Mouse (Mus musculus): ENCODE data around the gene Foxl2.

Gene Foxl2

DNA sequence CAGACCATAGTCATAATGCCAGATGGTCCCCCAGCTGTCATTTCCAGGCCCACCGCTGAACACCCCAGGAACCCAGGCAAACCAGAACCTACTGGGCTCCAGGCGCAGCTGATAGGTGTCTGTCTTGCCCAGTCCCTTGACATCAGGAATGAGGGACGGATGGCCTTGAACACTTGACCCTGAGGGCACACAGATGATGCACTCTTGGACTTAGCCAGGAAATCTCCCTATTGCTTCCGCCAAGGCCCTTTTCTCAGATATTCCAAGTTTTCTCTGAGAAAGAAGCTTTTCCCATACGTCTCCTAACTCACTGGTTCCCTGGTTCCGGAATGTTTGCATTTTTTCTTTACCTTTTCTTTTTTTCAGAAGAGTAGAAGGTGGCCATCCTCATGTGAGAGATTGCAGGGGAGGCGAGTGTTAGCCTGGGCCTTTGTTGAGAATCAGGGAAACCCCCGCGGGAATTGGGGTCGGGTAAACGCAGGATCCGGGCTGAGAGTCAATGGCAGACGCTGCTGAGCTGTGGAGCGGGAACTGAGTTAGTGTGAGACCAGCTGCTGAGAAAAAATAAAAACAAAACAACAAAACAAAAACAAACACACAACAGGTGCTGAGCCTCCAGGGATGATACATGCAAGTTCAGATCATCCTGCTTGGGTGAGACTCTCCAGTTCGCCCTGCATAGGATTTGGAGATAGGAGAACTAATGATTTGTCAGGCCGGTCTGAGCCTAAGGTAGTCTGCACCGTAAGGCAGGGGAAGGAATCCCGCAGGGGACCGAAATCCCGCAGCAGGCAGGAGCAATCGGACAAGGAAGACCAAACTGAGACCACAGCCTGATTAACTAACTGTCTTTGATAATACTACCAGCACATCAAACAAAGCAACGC is 6.7 kb downstream of the Foxl2 start:
- no peak for DNase-seq (ENCODE audit: low spot score in 2 of 2)

DNA sequence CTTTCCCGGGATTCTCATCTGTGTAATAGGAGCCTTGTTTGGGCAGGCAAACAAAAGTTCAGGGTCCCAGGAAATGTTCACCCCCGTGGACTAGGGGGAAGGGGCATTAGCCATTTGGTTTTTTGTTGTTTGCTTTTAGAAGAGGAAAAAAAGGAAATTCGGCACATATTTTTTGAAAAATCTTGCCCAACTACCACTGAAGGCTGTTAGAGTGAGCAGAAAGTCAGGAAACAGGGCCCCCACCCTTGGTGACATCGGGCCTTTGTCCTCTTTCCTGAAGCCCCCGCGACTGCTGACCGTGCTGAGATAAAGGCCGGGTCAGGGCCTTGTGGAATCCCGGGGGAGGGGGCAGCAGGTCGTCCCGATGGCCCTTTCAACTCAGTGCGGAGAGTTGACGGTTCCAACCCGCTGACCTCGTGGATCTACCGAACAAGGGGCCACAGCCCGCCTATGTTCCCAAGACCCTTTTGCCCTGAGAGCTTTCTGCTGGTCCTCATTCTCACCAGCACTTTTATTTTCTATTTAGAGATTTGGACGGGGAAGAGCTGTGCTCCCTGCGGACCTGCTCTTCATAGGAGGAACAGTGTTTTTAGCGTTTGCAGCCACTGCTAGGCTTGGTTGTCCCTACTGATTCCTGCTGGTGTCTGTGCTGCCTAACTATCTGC is 7.5 kb downstream of the Foxl2 start:
- no peak for DNase-seq (ENCODE audit: low spot score in 2 of 2)

DNA sequence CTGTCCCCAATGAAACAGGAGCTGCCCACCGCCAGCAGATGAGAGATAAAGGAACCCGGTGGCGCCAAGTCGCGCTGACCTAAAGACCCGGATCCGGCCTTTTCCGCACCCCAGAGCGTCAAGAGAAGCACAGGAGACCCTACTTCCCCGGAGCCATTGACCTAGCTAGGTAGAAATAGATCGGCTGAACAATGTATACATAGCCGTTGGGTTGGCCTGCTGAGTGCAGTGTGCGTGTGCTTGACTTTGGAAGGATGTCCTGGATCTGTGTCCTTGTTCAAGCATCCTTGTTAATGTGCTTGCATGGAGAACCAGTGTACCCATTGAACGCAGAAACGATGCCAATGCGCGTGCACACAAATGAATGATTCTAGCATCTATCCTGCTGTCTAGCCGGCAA is 8.6 kb downstream of the Foxl2 start:
- no peak for DNase-seq (ENCODE audit: low spot score in 2 of 2)

DNA sequence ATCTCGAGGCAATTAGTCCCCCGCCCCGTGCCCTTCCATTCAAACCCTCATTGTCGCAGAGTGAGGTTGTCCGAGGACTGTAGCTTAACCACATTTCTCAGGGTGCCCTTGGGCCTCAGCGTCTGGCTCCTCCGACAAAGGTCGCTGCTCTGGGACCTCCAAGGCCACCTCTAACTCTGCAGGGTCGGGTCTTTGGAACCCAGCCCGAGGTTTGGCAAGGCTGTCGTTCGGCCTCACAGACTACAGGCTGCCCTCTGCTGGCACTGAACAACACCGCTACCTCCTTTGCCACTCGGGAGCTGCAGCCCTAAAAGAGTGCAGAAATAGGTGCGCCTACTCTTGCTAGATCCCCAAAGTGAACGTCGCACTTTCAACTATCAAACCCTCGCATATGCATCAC is 10.0 kb downstream of the Foxl2 start:
- DNase-seq (ENCODE audit: low spot score in 2 of 2), result peak in 1 of 2 experiments; percentile 33

DNA sequence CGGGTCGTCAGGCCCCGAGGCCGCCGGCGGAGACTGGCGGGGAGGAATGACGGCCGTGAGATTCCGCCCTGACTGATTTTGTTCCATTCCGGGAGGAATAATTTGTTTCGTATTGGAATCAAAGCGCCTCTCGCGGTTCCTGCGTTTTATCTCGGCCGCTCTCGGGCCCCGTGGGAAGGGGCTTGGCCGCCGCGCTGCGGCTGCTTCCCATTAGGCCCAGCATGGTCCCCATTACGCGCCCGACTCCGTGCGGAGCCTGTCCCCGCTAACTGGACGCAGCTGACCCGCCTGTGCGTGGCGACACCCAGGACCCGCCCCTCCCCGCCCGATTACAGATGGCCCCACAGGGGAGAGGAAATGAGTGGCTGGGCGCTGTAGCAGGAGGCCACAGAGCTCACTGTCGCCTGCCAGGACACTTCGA is 18.0 kb downstream of the Foxl2 start:
- no peak for DNase-seq (ENCODE audit: low spot score in 2 of 2)

DNA sequence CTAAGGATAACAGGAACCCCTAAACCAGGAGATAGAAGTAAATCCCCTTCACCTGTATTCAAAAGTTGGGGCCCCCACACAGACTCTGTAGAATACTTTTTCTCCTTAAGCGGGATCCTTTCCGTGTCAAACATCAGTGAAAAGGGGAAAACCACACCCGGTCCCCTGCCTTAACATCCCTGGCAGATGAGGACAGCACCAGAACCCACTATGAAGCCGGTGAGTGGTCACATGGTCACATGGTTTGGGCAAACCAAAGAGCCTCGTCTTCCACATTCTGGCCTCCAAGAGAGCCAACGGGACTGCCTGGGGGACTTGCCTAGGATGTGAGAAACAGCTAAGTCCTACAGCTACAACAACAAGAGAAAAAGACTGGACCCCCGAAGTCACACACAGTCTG is 18.5 kb downstream of the Foxl2 start:
- DNase-seq (ENCODE audit: low spot score in 2 of 2), result no peak

DNA sequence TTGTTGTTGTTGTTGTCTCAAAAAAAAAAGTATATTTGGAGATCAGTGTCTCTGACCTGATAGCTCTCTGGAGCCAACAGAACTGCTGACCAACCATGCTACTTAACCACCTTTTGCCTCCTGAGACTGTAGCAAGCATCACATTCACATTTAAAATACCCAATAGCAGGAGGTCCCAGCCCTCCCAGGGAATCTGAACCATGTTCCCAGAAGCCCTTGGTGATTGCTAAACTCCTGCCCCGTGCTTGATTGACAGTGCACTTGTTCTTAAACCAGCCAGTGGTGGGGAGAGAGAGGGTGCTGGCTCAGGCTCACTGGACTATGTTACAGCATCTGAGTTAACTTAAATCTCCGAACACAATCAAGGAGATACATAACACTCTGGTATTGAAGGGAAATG is 19.8 kb downstream of the Foxl2 start:
- DNase-seq (ENCODE audit: low spot score in 2 of 2), result no peak

DNA sequence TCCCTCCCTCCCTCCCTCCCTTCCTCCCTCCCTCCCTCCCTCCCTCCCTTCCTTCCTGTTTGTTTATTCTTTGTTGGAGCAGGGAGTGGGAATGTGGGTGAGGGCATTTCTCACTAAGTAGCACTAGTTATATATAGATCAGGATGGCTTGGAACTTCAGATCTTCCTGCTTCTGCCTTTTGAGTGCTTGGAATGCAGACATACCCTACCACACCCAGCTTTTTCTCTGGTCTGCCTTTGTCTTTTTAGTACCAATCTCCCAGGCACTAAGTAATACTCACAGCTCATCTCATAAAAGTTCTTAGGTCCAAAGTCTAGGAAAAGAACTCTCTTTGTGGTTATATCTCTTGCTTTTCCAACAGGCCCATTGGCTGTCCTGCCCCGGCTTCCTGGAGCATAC is 21.0 kb downstream of the Foxl2 start:
- no peak for DNase-seq (ENCODE audit: low spot score in 2 of 2)

DNA sequence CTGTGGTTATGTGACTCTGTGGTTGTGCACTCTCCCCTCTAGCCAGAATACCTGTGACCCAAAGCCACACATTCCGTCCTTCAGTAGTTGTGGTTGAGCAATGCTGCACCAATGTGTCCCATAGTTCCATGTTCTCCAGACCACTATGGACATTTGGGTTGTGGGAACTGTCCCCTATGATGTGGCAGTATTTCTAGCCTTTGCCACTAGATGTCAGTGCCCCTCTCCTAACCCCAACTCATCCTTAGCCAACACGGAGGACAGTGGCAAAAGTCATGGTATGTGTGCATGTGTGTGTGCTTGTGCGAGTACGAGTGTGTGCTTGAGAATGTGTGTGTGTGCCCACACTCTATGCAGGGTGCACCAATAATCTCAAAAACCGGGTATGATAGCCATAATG is 21.4 kb downstream of the Foxl2 start:
- no peak for DNase-seq (ENCODE audit: low spot score in 2 of 2)

DNA sequence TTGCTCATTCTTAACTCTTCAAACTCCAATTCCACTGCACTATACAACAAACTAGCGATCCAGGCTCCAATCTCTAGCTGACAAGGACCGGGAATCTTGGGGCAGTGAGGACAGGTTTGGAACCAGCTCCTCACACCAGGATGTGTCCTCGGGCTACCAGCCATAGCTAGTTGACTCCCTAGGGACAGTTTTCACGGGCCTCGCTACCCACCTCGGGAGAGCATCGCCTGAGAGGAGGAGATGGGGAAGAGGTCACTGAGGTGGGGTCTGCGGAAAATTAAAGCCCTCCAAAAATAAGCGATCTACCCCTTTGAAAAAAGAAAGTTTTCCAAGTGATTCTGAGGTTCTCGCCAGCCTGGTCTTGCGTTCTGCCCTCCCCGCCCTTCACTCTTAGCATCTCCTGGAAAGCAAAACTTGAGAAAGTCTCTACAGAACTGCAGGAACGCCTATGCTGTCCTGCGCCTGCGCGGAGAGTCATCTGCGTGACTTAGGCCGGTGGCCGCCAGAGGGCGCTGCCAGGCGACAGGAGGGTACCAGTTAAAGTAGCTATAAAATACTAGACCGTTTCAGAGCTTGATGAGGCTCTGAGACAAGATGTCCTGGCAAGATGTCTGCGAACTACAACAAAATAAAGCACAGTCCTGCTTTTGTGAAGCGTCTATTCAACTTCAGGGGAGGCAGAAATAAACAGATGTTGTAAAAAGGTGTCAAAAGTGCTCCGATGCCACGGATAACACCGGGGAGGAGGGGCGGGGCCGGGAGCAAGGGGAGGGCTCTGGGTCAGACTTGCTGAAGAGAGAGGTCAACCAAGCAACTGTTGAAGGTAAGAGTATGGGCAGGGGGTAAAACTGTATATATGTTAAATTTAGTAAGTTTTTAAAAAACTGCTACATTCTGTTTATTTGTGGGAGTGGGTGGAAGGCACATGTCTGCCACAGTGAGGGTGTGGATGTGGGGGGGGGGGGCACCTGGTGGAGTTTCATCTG is 24.6 kb downstream of the Foxl2 start:
- peak; percentile 76 to 90 for DNase-seq (ENCODE audit: low spot score in 2 of 2)

DNA sequence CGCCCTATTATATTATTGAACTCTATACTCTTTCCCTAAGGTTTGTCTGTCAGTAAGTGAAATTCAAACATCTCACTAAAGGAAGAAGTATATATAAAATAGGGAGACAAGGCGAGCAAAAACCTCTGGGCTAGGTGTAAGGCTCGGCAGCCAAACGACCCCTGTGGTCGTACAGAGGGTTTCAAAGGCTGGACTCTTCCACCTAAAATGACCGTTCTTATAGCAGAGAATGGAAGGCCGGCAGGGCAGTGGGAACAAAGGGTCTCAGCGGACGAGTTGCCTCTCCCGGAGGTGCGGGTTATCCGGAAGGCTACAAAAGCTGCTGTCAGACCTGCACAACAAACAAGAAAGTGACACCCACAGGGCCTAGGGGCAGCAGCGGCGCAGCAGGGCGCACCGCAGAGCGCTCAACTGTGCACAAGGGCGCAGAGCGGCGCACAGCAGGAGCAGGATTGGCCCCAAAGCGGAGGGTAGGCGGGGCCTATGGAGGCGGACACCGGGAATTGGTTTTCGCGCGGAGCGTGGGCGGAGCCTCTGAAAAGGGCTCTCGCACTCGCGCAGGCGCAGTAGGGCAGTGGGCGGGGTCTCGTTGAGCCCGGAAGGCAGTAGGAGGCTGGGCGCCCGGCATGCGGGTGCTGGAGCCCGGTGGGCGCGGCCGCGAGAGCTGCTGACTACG is 30.9 kb downstream of the Foxl2 start, which contains the start of gene Faim:
Faim (plus strand) TSS at position 574 of the 676 bp plus-strand sequence.
- DNase-seq (ENCODE audit: low spot score in 2 of 2), result peak; percentile 99 to 100

DNA sequence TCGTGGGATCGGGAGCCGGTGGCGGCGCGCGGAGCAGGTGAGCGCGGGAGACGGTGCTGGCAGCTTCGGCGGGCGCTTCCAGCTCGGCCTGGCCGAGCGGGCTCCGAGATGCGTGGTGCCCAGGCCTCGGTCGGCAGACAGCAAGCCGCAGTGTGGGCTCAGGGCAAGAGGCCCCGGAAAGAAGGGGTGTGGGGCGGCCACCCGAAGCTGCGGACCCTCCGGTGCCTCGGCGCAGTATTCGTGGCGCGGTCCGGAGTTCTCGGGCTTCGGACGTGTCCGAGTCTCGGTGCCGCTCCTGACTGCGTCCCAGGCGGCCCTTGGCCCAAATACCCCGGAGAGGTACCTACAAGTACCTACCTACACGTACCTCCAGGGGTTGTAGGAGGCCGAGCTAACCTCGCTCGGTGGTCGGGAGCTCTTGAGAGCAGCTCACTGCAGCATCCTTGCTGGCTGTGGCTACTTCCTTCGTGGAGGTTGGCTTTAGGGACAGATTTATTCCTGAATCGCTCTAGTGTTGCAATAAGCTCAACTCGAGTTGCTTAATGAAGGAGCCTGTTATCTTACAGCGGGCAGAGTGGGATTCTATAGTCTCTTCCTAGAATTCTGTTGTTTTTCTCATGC is 31.5 kb downstream of the Foxl2 start:
- DNase-seq (ENCODE audit: low spot score in 2 of 2), result no peak

DNA sequence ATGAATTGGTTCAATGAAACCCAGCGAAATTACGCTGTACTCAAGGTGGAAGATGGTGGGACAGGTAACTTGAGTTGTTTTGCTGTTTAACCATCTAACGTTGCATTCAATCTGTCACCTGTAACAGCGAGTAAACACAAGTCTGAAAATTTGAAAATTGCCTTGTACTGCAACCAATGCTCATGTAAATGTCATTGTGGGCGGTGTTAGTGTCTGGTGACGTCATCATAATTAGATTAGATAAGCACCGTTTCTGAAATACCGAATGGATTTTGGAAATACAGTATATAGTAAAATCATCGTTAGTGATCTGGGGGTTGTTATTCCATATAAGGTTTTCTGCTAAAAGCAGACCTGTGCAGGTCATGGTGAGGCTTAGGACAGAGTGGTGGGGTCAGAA is 32.0 kb downstream of the Foxl2 start:
- no peak for DNase-seq (ENCODE audit: low spot score in 2 of 2)

DNA sequence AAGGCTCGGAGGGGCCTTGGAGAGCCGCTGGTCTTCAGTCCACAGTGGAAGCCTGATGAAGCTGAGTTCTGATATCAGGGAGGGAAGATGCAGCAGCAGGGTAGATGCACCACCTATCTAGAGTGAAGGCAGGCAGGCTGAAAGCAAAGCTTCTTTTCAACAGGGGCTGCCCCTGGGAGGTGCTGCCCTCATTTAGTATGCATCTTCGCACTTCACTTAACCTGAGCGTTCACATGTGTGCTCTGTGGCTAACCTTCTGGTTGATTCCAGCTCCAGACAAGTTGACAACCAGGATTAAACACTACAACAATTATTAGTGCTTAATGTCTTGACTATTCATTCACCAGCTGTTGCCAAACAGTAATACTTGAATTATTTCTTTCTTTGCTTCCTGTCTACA is 39.0 kb downstream of the Foxl2 start:
- DNase-seq (ENCODE audit: low spot score in 2 of 2), result no peak

DNA sequence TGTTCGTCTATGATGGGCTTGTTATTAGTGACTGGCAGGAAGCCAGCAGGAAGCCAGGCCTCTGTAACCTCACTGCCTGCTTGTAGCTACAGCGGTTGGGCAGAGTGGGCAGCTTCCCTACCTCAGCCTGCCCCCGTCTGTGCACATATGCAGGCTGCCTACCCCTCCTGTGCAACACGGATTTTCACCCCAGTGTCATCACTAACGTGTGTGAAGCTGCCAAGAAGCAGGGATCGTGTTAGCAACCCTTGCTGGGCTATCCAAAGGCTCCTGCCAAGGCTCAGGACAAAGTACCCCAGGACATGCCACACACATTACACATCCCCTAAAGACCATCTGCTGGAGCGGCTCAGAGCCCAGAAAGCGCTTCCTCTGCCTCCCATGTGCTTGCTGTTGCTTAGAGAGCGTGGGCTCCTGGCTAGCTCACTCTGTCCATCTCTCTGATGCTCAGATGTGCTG is 44.8 kb downstream of the Foxl2 start:
- no peak for DNase-seq (ENCODE audit: low spot score in 2 of 2)

DNA sequence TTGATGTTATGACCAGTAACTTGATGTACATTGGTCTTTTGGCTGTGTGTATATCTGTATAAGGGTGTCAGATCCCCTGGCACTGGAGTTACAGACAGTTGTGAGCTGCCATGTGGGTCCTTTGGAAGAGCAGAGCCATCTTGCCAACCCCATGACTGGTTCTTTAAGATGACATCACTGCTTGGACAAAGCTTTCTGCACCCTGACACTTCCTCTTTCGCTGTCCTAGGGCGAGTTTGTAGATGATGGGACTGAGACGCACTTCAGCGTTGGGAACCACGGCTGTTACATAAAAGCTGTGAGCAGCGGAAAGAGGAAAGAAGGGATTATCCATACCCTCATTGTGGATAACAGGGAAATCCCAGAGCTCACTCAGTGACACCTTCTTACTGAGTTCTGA is 46.2 kb downstream of the Foxl2 start:
- DNase-seq (ENCODE audit: low spot score in 2 of 2), result no peak
